Mouse (Mus musculus) skeletal muscle tissue, postnatal 0 days (tissue): Measurements from ENCODE around the gene Sfswap. TPM values are rescaled to one million over a fixed set of nuclear protein-coding genes. Genes with fewer than 3 reads are reported as not detected.

ENCODE experiments used
- polyA plus RNA-seq: library from polyadenylated mRNA; unstranded; fragments of >200 nt; fragmentation: Nextera tagmentation; extraction: Ambion mirVana; gene quantifications from 2 replicates; pipeline ENCODE4 v1.2.1, GENCODE M21; 2015

Sfswap gene
- polyA plus RNA-seq = 17.6 and 18.6 TPM in 2 replicates

DNA sequence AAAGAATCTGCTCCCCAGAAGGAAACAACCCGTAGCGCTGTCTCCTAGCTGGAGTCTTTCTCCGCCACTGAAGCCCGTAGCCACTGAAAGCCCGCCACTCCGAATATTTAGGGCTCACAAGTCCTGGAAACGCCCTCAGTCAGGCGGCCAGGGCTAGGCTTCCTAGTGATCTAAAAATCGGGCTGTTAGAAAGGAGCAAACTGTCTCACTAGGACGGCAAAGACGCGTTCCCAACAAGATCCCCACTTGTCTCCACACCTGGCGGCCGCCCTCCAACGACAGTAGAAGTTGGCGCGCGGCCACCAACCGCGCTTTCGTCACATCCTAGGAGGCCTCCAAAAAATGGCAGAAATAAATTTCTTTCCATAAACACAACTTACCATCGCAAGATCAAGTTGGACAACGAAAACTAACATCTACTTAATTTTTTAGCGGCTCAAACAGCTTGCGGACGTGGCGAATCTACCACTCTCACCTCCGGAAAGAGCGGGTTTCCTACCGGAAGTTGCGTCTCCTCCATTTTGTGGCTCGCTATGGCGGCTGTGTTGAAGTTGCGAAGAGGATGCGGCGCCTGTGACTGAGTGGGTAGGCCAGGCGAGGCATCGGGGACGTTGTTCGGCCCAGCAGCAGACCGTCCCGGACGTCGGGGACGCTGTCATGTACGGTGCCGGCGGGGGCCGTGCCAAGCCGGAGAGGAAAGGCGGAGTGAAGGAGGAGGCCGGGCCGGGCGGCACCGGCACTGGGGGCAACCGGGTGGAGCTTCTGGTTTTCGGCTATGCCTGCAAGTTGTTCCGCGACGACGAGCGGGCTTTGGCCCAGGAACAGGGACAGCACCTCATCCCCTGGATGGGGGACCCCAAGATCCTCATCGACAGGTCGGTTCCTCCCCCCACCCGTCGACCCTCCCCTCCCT is at the start of gene Sfswap:
Sfswap (plus strand) TSS at position 500 of the 913 bp plus-strand sequence.

GRCm38 (mm10) chr5:129583761-129584582 is 83.0 kb downstream of the Sfswap start, which contains the start of gene Mmp17:
Gene Mmp17 (plus strand): TSS chr5:129584169.

Other genes starting within 250 kb of the Sfswap start
- 0.81 and 1.2 TPM in 2 replicates for gene Mmp17, start 82.9 kb downstream of the Sfswap start, polyA plus RNA-seq
- 1.3 and 1.7 TPM in 2 replicates for gene Zfp11, start 168.9 kb downstream of the Sfswap start, polyA plus RNA-seq
- gene Sept14, start 207.3 kb downstream of the Sfswap start, polyA plus RNA-seq = not detected in 2 replicates
- gene Mrps17, start 214.3 kb downstream of the Sfswap start, polyA plus RNA-seq = 172 and 173 TPM in 2 replicates
- 492 and 574 TPM in 2 replicates for gene Nipsnap2, start 223.8 kb downstream of the Sfswap start, polyA plus RNA-seq